Mouse (Mus musculus) adrenal gland, postnatal 14 days (tissue): ENCODE measurements around the gene Tex14. TPM values are rescaled to one million over a fixed set of nuclear protein-coding genes. Genes with fewer than 3 reads are reported as not detected.
"Not testable (repeated sequence)": the region's sequence is repeated elsewhere in the genome, so short reads cannot be mapped to it uniquely, and the experiment has no call there.

Source experiments
- DNase-seq: peaks from one replicate; pipeline ENCODE4 v3.0.0; 2021; ENCODE audit warnings: mixed read lengths
- total RNA-seq: library from RNA; stranded (reverse); gene quantifications from 2 replicates; pipeline ENCODE4 v1.2.3, GENCODE M21; 2021

Gene Tex14
- total RNA-seq, 1 experiment from 2014 or later = 0.67 TPM

DNA sequence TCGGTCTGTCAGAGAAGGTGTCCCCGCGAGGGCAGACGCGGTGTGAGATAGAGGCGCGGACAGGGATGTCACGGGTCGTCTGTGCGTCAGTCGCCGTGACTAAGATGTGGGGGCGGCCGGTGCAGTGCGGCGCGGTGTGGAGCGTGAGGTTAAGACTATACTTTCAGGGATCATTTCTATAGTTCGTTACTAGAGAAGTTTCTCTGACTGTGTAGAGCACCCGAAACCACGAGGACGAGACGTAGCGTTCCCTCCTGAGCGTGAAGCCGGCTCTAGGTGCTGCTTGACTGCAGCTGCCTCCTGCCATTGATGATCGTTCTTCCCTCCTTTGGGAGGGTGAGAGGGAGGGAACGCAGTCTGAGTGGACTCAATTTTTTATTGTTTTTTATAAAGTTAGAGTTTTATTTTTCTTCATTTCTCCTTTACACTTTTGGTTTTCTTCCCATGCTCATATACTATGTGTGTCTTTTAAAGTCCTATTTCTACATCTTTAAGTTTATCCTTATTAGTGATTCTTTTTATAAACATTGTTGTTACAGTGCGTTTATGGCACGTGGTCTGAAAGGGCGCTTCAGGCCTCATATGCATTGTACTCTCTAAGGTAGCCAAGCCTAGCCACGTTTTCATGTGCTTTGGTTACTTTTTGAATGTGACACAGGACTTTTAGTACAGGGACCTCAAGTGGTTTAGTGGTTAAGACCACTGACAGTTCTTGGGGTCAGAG is 43.8 kb downstream of the Tex14 start:
- peak; percentile 61 for DNase-seq

DNA sequence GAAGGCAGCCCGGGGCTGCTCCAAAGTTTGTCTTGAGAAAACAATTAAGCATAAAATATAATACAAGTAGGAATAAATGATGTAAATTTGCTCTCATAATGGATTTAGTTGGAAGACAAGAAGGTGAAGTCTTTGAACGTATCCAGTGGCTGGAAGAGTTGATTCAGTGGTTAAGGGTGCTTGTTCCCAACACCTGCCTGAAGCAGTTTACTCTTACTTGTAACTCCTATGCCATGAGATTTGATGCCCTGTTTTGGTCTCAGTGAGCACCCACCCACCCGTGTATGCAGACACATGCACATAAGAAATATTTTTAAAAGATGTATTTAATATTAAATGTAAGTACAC is 44.3 kb downstream of the Tex14 start:
- no peak for DNase-seq

DNA sequence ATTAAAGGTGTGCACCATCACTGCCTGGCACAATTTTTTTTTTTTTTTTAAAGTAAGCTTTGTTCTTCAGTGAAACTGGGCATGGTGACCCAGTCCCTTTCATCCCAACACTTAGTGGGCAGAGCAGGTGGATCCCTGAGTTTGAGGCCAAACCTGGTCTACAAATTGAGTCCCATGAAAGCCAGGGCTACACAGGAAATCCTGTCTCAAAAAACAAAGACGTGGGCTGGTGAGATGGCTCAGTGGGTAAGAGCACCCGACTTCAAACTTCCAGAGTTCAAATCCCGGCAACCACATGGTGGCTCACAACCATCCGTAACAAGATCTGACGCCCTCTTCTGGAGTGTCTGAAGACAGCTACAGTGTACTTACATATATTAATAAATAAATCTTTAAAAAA is 45.0 kb downstream of the Tex14 start:
- not testable (repeated sequence) for DNase-seq

DNA sequence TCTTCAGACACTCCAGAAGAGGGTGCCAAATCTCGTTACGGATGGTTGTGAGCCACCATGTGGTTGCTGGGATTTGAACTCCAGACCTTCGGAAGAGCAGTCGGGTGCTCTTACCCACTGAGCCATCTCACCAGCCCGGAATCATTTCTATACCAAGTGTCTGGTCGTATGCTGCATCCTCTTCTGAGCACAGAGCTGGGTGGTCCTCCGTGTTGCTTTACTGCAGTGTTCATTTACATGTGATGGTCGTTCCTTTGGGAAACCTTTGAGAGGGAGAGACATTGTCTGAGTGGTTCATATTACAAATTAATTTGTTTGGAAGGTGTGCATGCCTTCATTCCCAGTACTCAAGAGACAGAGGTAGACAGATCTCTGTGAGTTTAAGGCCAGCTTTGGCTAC is 47.9 kb downstream of the Tex14 start:
- not testable (repeated sequence) for DNase-seq

DNA sequence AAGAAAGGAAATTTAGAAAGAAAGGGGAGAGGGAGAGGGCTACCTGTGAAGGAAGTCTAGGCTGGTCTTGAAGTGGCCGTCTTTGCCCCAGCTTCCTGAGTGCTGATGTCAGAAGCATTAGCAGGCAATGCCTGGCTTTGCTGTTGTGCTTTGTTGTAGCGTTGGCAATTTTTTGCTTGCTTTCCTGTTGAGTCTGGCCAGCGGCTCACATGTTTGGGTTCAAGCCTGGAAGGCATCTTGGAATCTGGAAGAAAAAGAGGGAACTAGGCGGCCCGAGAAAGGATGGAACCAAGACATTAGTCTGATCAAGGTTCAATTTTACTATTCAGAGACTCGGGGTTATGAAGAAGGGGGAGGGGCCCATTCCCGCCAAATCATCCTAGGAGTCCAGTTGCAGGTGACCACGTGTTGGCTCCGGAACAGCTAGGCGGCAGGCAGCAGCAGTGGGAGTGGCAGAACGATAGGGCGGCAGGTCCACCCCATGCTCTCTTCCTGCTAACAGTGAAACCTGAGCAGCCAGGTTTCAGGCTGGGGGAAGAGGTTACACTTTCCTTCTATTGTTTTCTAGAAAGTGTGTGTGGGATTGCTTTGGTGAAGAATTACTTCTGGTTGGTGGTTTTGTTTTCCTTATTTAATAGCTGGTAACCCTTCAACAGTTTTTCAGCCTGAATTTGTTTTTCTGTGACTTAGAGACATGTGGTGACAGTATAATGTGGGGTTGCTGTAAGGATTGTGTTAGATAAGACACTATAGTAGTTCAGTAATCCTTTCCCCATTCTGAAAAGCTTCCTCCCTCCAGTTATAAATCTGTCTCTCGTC is 48.6 kb downstream of the Tex14 start:
- DNase-seq = no peak

DNA sequence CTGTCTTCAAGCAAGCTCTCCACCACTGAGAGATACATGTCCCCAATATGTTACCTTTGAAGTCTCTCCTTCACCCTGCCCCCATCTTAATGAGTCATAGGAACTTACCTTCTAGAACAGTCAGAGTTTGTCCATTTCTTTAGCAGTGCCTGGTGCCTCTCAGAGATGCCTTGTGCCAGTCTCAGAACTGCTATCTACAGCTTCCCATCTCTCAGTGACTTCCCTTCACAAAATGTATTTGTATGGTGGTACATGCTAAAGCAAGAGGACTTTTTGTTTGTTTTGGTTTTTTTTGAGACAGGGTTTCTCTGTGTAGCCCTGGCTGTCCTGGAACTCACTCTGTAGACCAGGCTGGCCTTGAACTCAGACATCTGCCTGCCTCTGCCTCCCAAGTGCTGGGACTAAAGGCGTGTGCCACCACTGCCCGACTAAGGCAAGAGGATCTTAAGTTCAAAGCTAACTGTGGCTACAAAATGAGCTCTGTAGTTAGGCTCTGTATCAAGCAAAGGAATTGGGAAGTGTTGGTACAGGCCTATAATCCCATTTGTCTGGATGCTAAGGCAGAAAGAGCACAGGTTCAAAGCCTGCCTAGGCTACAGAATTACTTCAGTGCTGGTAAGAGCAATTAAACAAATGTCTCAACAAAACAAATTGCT is 49.3 kb downstream of the Tex14 start:
- DNase-seq = no peak

DNA sequence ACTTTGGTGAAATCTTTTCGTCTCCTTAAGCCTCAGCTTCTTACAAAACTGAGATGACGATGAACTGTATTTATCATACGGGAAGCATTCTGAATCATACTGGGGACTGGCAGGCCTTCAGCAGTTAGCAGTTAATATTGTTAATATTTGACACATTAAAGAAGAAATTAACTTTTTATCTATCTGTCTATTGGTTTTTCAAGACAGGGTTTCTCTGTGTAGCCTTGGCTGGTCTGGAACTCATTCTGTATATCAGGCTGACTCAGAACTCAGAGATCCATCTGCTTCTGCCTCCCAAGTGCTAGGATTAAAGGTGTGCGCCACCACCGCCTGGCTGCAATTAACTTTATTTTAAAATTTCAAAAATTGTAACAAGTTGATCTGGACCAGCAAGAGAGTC is 50.7 kb downstream of the Tex14 start:
- DNase-seq = no peak

DNA sequence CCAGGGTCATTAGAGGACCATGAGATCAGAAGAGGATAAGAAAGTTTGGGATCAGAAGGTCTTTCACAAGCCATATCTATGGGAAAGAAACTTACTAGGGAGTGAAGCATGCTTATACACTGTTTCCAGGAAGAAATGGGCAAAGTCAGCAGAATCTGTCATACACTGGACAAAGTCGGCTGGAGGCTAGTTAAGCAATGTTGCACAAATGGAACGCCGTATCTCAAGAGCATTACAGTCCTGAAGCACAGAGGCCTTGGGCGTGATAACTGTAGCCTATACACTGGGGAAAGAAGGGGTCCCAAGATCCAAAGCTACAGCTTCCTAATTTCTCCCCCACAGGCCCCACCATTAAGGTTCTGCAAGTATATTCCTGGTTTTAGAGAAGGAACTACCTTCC is 51.1 kb downstream of the Tex14 start:
- no peak for DNase-seq

DNA sequence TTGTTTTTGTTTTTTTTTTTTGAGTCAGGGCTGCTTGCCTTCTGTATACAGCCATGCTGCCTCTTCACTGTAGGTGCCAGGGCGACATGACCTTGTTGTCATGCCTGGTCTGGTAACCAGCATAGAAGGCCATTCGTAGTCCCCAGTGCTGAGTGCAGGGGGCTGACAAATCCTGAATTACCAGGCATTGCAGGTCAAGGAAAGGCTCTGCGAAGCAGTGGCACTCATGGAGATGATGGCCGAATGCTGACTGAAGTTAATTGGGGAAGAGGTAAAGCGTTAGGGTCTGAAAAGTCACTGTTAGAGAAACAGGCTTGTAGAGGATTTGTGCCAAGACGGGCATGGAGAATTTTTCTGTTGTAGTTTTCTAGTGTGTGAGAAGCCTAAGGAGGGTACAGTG is 55.7 kb downstream of the Tex14 start:
- DNase-seq = no peak

DNA sequence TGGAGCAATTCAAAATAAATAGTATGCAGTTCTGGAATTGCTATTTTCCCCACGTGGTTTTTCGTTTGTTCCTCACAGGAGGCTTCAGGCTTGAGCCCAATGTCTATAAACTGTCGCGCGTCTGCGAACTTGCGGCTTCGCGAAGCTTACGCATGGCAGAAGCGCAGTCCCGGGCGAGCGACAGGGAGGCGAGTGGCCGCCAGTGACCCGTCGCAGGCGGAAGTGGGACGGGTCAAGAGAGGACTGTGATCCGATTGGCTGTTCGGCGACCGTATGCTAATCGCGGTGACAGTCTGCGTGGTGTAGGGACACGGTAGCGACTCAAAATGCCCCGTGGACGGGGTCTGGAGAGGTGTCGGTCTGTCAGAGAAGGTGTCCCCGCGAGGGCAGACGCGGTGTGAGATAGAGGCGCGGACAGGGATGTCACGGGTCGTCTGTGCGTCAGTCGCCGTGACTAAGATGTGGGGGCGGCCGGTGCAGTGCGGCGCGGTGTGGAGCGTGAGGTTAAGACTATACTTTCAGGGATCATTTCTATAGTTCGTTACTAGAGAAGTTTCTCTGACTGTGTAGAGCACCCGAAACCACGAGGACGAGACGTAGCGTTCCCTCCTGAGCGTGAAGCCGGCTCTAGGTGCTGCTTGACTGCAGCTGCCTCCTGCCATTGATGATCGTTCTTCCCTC is 57.1 kb downstream of the Tex14 start:
- peak; percentile 89 for DNase-seq

DNA sequence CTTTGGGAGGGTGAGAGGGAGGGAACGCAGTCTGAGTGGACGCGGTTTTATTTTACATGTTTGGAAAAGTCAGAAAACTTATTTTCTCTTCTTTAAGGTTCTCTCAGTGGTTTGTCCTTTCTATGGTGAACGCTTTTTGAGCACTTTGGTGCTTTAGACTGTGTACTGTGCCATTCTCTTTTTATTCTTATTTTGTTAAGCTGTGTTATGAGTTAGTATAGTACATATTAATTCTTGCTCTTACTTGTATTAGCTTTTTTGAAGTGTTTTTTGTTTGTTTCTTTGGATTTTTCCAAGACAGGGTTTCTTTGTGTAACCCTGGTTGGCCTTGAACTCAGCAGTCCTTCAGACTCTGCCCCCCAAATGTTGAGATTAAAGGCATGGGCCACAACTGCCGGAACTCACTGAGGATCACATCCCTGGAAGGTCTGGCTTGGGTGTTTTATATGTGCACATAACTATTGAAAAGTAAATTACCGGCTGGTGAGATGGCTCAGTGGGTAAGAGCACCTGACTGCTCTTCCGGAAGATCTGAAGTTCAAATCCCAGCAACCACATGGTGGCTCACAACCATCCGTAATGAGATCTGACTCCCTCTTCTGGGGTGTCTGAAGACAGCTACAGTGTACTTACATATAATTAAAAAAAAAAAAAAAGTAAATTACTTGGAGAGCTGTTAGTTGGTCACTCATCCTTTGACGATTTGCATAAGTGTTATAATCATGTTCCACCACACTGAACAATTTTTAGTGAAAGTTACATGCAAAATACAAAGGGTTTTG is 57.8 kb downstream of the Tex14 start:
- peak; percentile 66 for DNase-seq

DNA sequence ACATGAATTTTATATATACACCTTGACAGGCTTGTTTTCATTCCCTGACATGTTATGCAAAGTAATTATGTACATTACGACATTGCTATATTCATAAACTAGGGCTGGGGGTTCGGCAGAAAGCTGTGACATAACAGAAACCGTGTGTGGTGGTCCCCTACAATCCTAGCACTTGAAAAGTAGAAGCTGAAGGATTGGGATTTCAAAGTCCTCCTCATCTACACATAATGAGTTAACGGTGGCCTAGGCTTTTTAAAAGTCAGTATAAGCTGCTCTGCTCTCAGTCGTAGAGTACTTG is 58.3 kb downstream of the Tex14 start:
- no peak for DNase-seq

DNA sequence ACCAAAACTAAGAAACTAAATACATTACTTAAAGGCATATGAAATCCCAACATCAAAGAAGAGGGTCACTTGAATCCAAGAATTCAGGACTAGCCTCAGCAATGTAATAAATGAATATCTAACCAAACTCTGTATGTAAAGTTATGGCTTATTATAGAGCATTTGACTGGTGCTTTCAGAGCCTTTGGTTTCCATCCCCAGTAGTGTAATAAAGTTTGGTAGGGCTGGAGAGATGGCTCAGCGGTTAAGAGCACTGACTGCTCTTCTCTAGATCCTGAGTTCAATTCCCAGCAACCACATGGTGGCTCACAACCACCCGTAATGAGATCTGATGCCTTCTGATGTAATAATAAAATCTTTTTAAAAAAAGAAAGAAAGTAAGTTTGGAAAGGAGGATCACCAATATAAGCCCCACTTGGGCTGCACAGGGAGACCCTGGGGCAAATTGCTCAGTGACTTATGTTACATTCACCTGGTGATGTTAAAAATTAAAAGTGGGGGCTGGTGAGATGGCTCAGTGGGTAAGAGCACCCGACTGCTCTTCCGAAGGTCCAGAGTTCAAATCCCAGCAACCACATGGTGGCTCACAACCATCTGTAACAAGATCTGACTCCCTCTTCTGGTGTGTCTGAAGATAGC is 59.0 kb downstream of the Tex14 start:
- not testable (repeated sequence) for DNase-seq

DNA sequence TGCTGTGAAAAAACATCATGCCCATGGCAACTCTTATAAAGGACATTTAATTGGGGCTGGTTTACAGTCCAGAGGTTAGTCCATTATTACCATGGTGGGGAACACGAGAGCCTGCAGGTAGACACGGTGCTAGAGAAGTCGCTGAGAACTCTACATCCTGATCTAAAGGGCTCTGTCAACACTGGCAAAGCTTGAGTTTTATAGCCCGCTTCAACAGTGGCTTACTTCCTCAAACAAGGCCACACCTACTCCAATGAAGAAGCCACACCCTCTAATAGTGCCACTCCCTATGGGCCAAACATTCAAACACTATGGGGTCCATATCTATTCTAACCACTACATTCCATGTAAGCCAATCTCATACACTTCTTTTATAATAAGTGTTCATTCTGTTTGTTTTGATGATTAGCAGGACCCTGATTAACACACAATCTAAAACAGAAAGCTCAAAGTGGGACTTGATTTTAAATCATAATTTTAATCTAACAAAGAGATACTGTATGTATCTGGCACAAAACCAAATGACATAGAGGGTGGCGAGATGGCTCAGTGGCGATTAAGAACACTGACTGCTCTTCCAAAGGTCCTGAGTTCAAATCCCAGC is 61.2 kb downstream of the Tex14 start:
- DNase-seq = no peak

DNA sequence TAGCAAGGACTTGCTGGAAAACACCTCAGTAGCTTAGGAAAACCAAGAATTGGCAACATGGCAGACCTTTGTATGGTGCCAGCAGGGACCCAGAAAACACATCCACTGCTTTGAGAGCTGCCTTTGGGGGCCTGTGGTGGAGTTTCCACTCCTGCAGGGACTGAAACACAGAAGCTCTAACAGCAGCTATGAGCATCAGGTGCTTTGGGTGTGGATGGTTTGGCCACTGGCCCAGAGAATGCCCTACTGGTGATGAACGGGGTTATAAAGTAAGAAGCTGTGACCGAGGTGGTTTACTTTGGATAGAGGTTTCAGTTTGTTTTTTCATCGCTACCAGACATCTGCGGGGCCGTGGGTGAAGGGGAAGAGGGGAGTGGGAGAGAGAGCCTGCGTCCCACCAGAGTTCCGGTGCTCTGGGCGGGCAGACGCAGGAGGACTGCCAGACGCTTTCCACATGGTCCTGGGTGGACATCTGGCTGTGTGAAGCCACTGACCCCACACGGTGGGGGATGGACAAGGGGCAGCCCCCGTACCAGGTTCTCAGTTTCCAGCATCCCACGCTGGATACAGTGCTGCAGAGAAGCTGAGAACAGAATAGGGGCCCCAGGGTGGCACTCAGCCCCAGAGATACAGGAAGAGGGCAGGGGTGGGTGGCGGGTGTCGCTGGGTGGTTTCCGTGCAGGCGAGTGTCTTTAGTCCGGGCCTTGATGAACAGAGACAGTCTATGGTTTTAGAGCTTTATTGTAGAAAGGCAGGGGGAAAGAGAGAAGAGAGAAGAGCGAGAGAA is 62.8 kb downstream of the Tex14 start:
- DNase-seq = peak; percentile 19

DNA sequence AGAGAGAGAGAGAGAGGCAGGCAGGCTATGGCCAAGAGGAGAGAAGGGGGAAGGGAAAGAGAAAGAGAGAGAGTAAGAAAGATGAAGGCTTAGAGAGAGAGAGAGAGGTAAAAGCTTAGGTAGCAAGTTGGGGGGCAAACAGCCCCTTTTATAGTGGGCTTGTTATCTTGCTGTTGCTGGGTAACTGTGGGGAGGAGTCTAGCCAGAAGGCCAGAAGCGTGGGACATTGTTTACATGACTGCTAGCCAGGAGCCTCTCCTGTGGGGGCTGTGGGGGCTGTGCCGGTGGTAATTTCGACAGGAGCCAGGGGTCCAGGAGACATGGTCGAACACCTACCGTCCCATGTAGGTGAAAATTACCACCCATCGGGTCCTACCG is 63.4 kb downstream of the Tex14 start:
- DNase-seq = no peak

DNA sequence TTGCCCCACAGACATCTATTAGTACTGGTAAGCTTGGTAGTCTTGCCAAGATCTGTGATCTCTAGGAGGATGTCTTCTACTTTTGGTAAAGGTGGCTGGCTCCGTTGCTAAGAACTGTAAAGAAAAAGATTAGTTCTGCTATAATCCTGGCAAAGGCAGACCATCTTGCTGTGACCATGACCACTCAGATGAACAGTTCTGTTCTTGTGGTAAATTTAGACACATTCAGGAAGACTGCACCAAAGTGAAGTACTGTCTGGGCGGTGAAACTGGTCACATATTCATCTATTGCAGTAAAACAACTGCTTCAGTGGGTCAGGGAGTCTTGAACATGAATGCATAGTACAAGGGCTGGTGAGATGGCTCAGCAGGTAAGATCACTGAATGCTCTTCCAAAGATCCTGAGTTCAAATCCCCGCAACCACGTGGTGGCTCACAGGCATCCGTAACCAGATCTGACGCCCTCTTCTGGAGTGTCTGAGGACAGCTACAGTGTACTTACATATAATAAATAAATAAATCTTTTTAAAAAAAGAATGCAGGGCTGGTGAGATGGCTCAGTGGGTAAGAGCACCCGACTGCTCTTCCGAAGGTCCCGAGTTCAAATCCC is 63.9 kb downstream of the Tex14 start:
- DNase-seq = no peak

DNA sequence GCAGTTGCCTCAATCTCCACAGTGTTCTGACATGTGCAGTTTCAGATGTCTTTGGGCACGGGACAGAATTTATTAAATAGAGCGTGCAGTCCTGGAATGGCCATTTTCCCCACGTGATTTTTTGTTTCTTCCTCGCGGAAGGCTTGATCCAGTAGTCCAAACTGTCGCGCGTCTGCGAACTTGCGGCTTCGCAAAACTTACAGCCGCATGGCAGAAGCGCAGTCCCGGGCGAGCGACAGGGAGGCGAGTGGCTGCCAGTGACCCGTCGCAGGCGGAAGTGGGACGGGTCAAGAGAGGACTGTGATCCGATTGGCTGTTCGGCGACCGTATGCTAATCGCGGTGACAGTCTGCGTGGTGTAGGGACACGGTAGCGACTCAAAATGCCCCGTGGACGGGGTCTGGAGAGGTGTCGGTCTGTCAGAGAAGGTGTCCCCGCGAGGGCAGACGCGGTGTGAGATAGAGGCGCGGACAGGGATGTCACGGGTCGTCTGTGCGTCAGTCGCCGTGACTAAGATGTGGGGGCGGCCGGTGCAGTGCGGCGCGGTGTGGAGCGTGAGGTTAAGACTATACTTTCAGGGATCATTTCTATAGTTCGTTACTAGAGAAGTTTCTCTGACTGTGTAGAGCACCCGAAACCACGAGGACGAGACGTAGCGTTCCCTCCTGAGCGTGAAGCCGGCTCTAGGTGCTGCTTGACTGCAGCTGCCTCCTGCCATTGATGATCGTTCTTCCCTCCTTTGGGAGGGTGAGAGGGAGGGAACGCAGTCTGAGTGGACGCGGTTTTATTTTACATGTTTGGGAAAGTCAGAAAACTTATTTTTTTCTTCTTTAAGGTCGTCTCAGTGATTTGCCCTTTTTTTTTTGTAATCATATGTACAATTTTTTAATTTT is 66.2 kb downstream of the Tex14 start:
- peak; percentile 81 for DNase-seq

DNA sequence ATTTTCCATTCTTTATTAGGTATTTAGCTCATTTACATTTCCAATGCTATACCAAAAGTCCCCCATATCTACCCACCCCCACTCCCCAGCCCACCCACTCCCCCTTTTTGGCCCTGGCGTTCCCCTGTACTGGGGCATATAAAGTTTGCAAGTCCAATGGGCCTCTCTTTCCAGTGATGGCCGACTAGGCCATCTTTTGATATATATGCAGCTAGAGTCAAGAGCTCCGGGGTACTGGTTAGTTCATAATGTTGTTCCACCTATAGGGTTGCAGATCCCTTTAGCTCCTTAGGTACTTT is 66.8 kb downstream of the Tex14 start:
- DNase-seq = not testable (repeated sequence)
